22 mouse cellular contexts compared by ENCODE assay signal in the genomic region with DNA sequence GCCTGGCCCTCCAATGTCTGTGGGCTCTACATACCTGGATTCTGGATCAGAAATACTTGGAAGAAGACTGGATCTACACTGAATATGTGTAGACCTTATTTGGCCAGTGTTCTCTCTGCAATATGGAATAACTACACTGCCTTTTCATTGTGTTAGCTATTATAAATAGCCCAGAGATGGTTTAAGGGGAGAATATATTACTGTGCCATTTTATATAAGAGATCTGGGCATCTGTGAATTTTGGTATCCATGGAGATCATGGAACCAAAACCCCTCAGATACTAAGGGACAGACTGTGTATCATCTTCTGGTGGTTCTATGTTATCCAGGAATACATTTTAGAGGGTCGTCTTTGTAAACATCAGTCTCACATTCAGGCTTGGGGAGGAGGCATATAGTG.
DNase-seq lines count a peak whose midpoint lies in the region; ATAC-seq and TF ChIP-seq lines count a peak whose summit lies in the region.
"Had no signal": no experiment of that assay in that cellular context is flagged by ENCODE, and none has a peak within 500 bp of the region (broad histone marks: within the 10 kb centered on the region; RNA-seq: fewer than 3 reads in every experiment).

No protein-coding gene starts in this region.

- no peak for TF ChIP-seq EP300 in heart, adult 2 months (IDR thresholded peaks at IDR 0.05; ENCODE audit: insufficient read depth, low read depth, low read length)

- no peak overlapping the region for H3K27ac ChIP-seq in heart, adult 2 months
- peak overlapping the region; percentile 64 for H3K27ac ChIP-seq in left cerebral cortex, adult 2 months
- H3K27ac ChIP-seq: embryonic facial prominence, embryonic 13.5 days; embryonic facial prominence, embryonic 15.5 days; forebrain, embryonic 10.5 days; forebrain, embryonic 12.5 days; forebrain, embryonic 15.5 days had no signal

- no peak for TF ChIP-seq CTCF in heart, adult 2 months (IDR thresholded peaks at IDR 0.05)
- TF ChIP-seq CTCF in left cerebral cortex, adult 2 months (IDR thresholded peaks at IDR 0.05), result no peak

- peaks cover 3% of the 10 kb centered on the region for H3K36me3 ChIP-seq in heart, adult 2 months (ENCODE audit: control insufficient read depth, insufficient read depth, low read length)
- H3K36me3 ChIP-seq: embryonic facial prominence, embryonic 13.5 days; embryonic facial prominence, embryonic 15.5 days; forebrain, embryonic 10.5 days; forebrain, embryonic 12.5 days; forebrain, embryonic 15.5 days had no signal

- DNase-seq in frontal cortex, adult 2 months (ENCODE audit: extremely low spot score in 1 of 2, low spot score in 1 of 2), result no peak
- peak; percentile 36 for DNase-seq in heart, adult 11 months
- no peak for DNase-seq in heart, adult 2 months
- DNase-seq in left cerebral cortex, adult 2 months (ENCODE audit: extremely low spot score in 1 of 2, low spot score in 2 of 2), result no peak
- no peak for DNase-seq in left cerebral cortex, adult 8-10 months (ENCODE audit: low spot score in 2 of 2)
- DNase-seq: adrenal gland, adult 2 months; adrenal gland, postnatal 10 days; adrenal gland, postnatal 25 days; cerebellum, adult 11 months; cerebellum, adult 18-20 months; cerebellum, adult 8-10 months; cerebellum, adult 9-11 months; cerebellum, postnatal 14 days; cerebellum, postnatal 36 days; embryo, embryonic 11 days had no signal

- WGBS in heart, adult 2 months, result 94% methylated on average over 1 of the region's 1 CpGs

- no peaks in the 10 kb centered on the region for H3K27me3 ChIP-seq in heart, adult 2 months (ENCODE audit: control insufficient read depth, insufficient read depth, low read length)
- H3K27me3 ChIP-seq: embryonic facial prominence, embryonic 13.5 days; embryonic facial prominence, embryonic 15.5 days; forebrain, embryonic 12.5 days; forebrain, embryonic 15.5 days had no signal

- intact Hi-C loops in heart, adult 2 months (cut with DNase I), result no loop called here
- intact Hi-C loops in left cerebral cortex, adult 2 months (cut with DNase I), result no loop called here

- H3K9ac ChIP-seq in heart, adult 2 months (ENCODE audit: low read depth, low read length), result no peak overlapping the region
- H3K9ac ChIP-seq: embryonic facial prominence, embryonic 13.5 days; embryonic facial prominence, embryonic 15.5 days; forebrain, embryonic 12.5 days; forebrain, embryonic 15.5 days had no signal

- H3K4me3 ChIP-seq in heart, adult 2 months, result no peak overlapping the region
- no peak overlapping the region for H3K4me3 ChIP-seq in left cerebral cortex, adult 2 months
- H3K4me3 ChIP-seq: embryonic facial prominence, embryonic 13.5 days; embryonic facial prominence, embryonic 15.5 days; erythroblast, embryonic 14.5 days; forebrain, embryonic 10.5 days; forebrain, embryonic 12.5 days; forebrain, embryonic 15.5 days had no signal

- peaks cover 2% of the 10 kb centered on the region for H3K4me1 ChIP-seq in heart, adult 2 months (ENCODE audit: control insufficient read depth, insufficient read depth, low read length)
- H3K4me1 ChIP-seq: embryonic facial prominence, embryonic 15.5 days; forebrain, embryonic 15.5 days had no signal

- no peak for TF ChIP-seq POLR2A in heart, adult 2 months (IDR thresholded peaks at IDR 0.05; ENCODE audit: insufficient read depth, low read depth, low read length)

- ATAC-seq in frontal cortex, adult (ENCODE audit: low TSS enrichment), result peak; percentile 68
- ATAC-seq: forebrain, embryonic 15.5 days had no signal

- no peaks in the 10 kb centered on the region for H3K79me2 ChIP-seq in heart, adult 2 months (replicated peaks; ENCODE audit: control insufficient read depth, insufficient read depth, low read length)
